Mouse (Mus musculus): Measurements from ENCODE around the gene Ttc7b. TPM values are rescaled to one million over a fixed set of nuclear protein-coding genes. Genes with fewer than 3 reads are reported as not detected.

The Ttc7b gene
- total and polyA plus RNA-seq, 3 experiments, result 11.7 to 23.7 TPM; not detected in 1

DNA sequence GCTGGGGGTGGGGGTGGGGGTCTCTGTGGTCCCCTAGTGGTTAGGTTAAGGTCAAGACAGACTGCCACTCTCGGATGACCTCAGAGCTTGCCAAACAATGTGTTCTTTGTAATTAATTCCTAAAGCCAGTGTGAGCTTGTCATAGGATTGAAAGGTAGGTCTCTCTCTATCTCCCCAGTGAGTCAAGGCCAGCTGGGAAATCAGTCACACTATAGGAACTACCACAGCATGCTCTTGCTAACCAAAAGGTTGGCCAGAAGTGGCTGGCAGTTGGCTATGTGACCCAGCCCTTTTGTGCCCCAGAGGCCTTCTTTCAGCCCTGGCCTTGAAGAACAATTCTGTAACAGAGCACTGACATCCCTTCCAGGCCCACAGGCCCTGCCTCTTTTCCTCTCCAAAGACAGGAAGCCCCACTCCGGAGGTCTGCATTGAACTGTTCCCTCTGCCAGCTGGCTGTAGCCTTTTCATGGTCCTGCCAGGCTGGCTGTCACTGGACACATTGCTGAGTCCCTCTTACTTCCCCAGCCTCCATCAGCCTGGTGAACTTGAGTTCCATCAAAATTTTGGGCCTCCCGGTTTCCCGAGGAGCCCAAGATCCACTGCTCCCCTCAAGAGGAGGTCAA, 215.5 kb downstream of the Ttc7b start:
- no peaks in the 10 kb centered on the region for H3K27me3 ChIP-seq (ENCODE audit: control insufficient read depth in 1 of 2, insufficient read depth in 2 of 2, low read length in 2 of 2)
- H3K36me3 ChIP-seq (ENCODE audit: control insufficient read depth in 1 of 2, insufficient read depth in 2 of 2, low read length in 2 of 2), result no peaks in the 10 kb centered on the region

DNA sequence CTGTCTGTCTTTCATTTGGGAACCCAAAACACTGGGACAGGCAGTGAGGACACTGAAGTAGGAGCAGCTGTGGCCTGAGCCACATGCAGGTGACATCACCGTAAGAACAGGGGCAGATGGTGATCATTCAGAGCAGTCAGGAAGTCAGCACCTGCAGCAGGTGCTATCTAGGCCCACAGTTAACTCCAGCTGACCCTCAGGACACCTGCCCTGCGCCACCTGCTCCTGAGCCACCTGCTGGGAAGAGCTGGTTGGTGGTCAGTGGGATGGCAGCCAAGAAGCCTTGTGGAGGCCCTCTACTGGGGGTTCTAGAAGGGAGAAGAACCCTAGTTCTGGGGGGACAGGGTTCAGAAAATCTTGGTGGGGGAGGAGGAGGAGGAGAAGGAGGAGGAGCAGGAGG, 216.3 kb downstream of the Ttc7b start:
- DNase-seq (ENCODE audit: low read depth, low spot score), result no peak
- Histone ChIP-seq H3K4me3 (ENCODE audit: control insufficient read depth in 1 of 2, insufficient read depth in 1 of 2, low read depth in 2 of 2, low read length in 2 of 2) (no peak overlapping the region), H3K9me3 (replicated peaks; ENCODE audit: insufficient read depth, low read length) (no peaks in the 10 kb centered on the region), H3K4me1 (ENCODE audit: control insufficient read depth in 1 of 2, insufficient read depth in 2 of 2, low read length in 2 of 2) (no peaks in the 10 kb centered on the region), H3K36me3 (ENCODE audit: control insufficient read depth in 1 of 2, insufficient read depth in 2 of 2, low read length in 2 of 2) (no peaks in the 10 kb centered on the region), H3K27me3 (ENCODE audit: control insufficient read depth in 1 of 2, insufficient read depth in 2 of 2, low read length in 2 of 2) (no peaks in the 10 kb centered on the region), H3K27ac (ENCODE audit: control insufficient read depth, low read depth, low read length) (no peak overlapping the region), H3K9ac (ENCODE audit: control insufficient read depth, low read depth, low read length, poor library complexity, severe bottlenecking) (no peak overlapping the region), H3K79me2 (ENCODE audit: control insufficient read depth, insufficient read depth, low read length, poor library complexity) (no peaks in the 10 kb centered on the region)
- TF ChIP-seq CHD2 (IDR thresholded peaks at IDR 0.05; ENCODE audit: low read length), result no peak
- no peak for TF ChIP-seq BHLHE40 (IDR thresholded peaks at IDR 0.05; ENCODE audit: borderline replicate concordance, low read depth, low read length)
- TF ChIP-seq RAD21 (IDR thresholded peaks at IDR 0.05; ENCODE audit: low read depth, low read length), result no peak
- no peak for TF ChIP-seq ELF1 (IDR thresholded peaks at IDR 0.05; ENCODE audit: low read depth, low read length)
- no peak for TF ChIP-seq ZMIZ1 (IDR thresholded peaks at IDR 0.05; ENCODE audit: low read depth, low read length)
- TF ChIP-seq E2F4 (IDR thresholded peaks at IDR 0.05; ENCODE audit: borderline replicate concordance, low read depth, low read length), result no peak
- TF ChIP-seq MAX (IDR thresholded peaks at IDR 0.05; ENCODE audit: low read length), result no peak
- TF ChIP-seq CHD1 (IDR thresholded peaks at IDR 0.05; ENCODE audit: low read depth, low read length), result no peak
- TF ChIP-seq ETS1 (IDR thresholded peaks at IDR 0.05; ENCODE audit: low read depth, low read length), result no peak
- TF ChIP-seq MYB (IDR thresholded peaks at IDR 0.05; ENCODE audit: low read depth, low read length), result no peak
- TF ChIP-seq CTCF (IDR thresholded peaks at IDR 0.05 in 2 of 3, conservative IDR thresholded peaks at IDR 0.05 in 1 of 3; ENCODE audit: control insufficient read depth in 1 of 3, insufficient read depth in 1 of 3, low read depth in 2 of 3, low read length in 3 of 3, poor library complexity in 1 of 3, severe bottlenecking in 1 of 3), result no peak
- TF ChIP-seq POLR2AphosphoS5 (IDR thresholded peaks at IDR 0.05; ENCODE audit: borderline replicate concordance, low read depth, low read length), result no peak
- TF ChIP-seq GATA1 (IDR thresholded peaks at IDR 0.05; ENCODE audit: low read depth, low read length), result no peak
- no peak for TF ChIP-seq ZNF384 (IDR thresholded peaks at IDR 0.05; ENCODE audit: low read depth, low read length)
- TF ChIP-seq USF1 (IDR thresholded peaks at IDR 0.05; ENCODE audit: low read depth, low read length), result no peak
- no peak for TF ChIP-seq TBP (IDR thresholded peaks at IDR 0.05; ENCODE audit: low read depth, low read length)
- TF ChIP-seq UBTF (IDR thresholded peaks at IDR 0.05; ENCODE audit: borderline replicate concordance, insufficient read depth, low read depth, low read length), result no peak
- no peak for TF ChIP-seq MAZ (IDR thresholded peaks at IDR 0.05; ENCODE audit: low read depth, low read length)
- no peak for TF ChIP-seq KAT2A (conservative IDR thresholded peaks at IDR 0.05; ENCODE audit: low read depth, low read length)

More for the DNA sequence above, 215.5 kb downstream of the Ttc7b start:
- Histone ChIP-seq H3K27ac (ENCODE audit: control insufficient read depth, low read depth, low read length) (no peak overlapping the region), H3K4me3 (ENCODE audit: control insufficient read depth in 1 of 2, insufficient read depth in 1 of 2, low read depth in 2 of 2, low read length in 2 of 2) (no peak overlapping the region), H3K79me2 (ENCODE audit: control insufficient read depth, insufficient read depth, low read length, poor library complexity) (no peaks in the 10 kb centered on the region), H3K9ac (ENCODE audit: control insufficient read depth, low read depth, low read length, poor library complexity, severe bottlenecking) (no peak overlapping the region), H3K4me1 (ENCODE audit: control insufficient read depth in 1 of 2, insufficient read depth in 2 of 2, low read length in 2 of 2) (no peaks in the 10 kb centered on the region), H3K9me3 (replicated peaks; ENCODE audit: insufficient read depth, low read length) (no peaks in the 10 kb centered on the region)
- DNase-seq (ENCODE audit: low read depth, low spot score), result no peak
- TF ChIP-seq POLR2AphosphoS5 (IDR thresholded peaks at IDR 0.05; ENCODE audit: borderline replicate concordance, low read depth, low read length) (no peak), MXI1 (IDR thresholded peaks at IDR 0.05; ENCODE audit: low read depth, low read length) (no peak), HCFC1 (IDR thresholded peaks at IDR 0.05; ENCODE audit: low read depth, low read length) (no peak), POLR2AphosphoS2 (IDR thresholded peaks at IDR 0.05; ENCODE audit: low read length) (no peak), CTCF (IDR thresholded peaks at IDR 0.05 in 2 of 3, conservative IDR thresholded peaks at IDR 0.05 in 1 of 3; ENCODE audit: control insufficient read depth in 1 of 3, insufficient read depth in 1 of 3, low read depth in 2 of 3, low read length in 3 of 3, poor library complexity in 1 of 3, severe bottlenecking in 1 of 3) (no peak), ZMIZ1 (IDR thresholded peaks at IDR 0.05; ENCODE audit: low read depth, low read length) (no peak)
